Mouse (Mus musculus) neural tube, embryonic 15.5 days (tissue): ENCODE results near the gene Ddx27. TPM values are rescaled to one million over a fixed set of nuclear protein-coding genes. Genes with fewer than 3 reads are reported as not detected.
A peak's percentile ranks its signal among the peaks of the same experiment; 100 is the strongest.

ENCODE experiments used
- ATAC-seq: fragments of 200-750 bp; cut with Nextera tagmentation; 2 replicates; pipeline ENCODE4 v1.8.0; 2017; ENCODE audit warnings: mild to moderate bottlenecking, moderate TSS enrichment, moderate library complexity; ENCODE audit not compliant: low FRiP score
- H3K27ac ChIP-seq: fragments of 300-500 bp; sonication (generic); replicated peaks from 2 replicates; pipeline ENCODE4 v1.5.1; 2015; ENCODE audit warnings: mild to moderate bottlenecking, inconsistent platforms
- H3K27me3 ChIP-seq: fragments of 300-500 bp; sonication (generic); replicated peaks from 2 replicates; pipeline ENCODE4 v1.6.1; 2015; ENCODE audit warnings: inconsistent platforms
- H3K36me3 ChIP-seq: fragments of 300-500 bp; sonication (generic); 2 replicates; pipeline ENCODE4 v1.6.1; 2015; ENCODE audit warnings: inconsistent platforms
- H3K4me1 ChIP-seq: fragments of 300-500 bp; sonication (generic); 2 replicates; pipeline ENCODE4 v1.6.1; 2015; ENCODE audit warnings: inconsistent platforms
- H3K4me2 ChIP-seq: fragments of 300-500 bp; sonication (generic); 2 replicates; pipeline ENCODE4 v1.6.1; 2015; ENCODE audit warnings: inconsistent platforms, mild to moderate bottlenecking, moderate library complexity
- H3K4me3 ChIP-seq: fragments of 300-500 bp; sonication (generic); replicated peaks from 2 replicates; pipeline ENCODE4 v1.5.1; 2015; ENCODE audit warnings: mild to moderate bottlenecking, inconsistent platforms
- H3K9ac ChIP-seq: fragments of 300-500 bp; sonication (generic); replicated peaks from 2 replicates; pipeline ENCODE4 v1.6.1; 2015; ENCODE audit warnings: mild to moderate bottlenecking, inconsistent platforms
- H3K9me3 ChIP-seq: fragments of 300-500 bp; sonication (generic); replicated peaks from 2 replicates; pipeline ENCODE4 v1.6.1; 2016; ENCODE audit warnings: inconsistent platforms
- WGBS: fragments of 180-500 bp; shearing (Covaris S2); methylation state at CpG from one replicate; pipeline ENCODE4 v1.1.7; 2015; ENCODE audit warnings: mixed read lengths; 5-methylcytosine and 5-hydroxymethylcytosine counted together
- polyA plus RNA-seq: library from polyadenylated mRNA; unstranded; fragments of >200 nt; fragmentation: Nextera tagmentation; extraction: Ambion mirVana; gene quantifications from 2 replicates; pipeline ENCODE4 v1.2.1, GENCODE M21; 2015

Ddx27 gene
- polyA plus RNA-seq, 1 experiment from 2014 or later = 32.5 TPM

GRCm38 (mm10) chr2:167037710-167038109 lies 22.7 kb downstream of the Ddx27 start:
- Histone ChIP-seq H3K4me3 (no peak overlapping the region), H3K27ac (no peak overlapping the region), H3K4me1 (no peaks in the 10 kb centered on the region), H3K36me3 (peaks cover 96% of the 10 kb centered on the region), H3K27me3 (no peaks in the 10 kb centered on the region), H3K9me3 (no peaks in the 10 kb centered on the region), H3K9ac (no peak overlapping the region), H3K4me2 (no peak overlapping the region)
- WGBS = 97% methylated on average over 12 of the region's 12 CpGs
- ATAC-seq = no peak

- H3K4me1 ChIP-seq = no peaks in the 10 kb centered on the region
- no peak overlapping the region for H3K4me2 ChIP-seq
- H3K4me3 ChIP-seq = no peak overlapping the region
- H3K9me3 ChIP-seq = no peaks in the 10 kb centered on the region
- peaks cover 99% of the 10 kb centered on the region for H3K36me3 ChIP-seq
- no peaks in the 10 kb centered on the region for H3K27me3 ChIP-seq
- H3K9ac ChIP-seq = no peak overlapping the region
- ATAC-seq = no peak
- WGBS = 90% methylated on average over 6 of the region's 6 CpGs
- H3K27ac ChIP-seq = no peak overlapping the region
These were observed 23.3 kb downstream of the Ddx27 start for GRCm38 (mm10) chr2:167038297-167038696.

DNA sequence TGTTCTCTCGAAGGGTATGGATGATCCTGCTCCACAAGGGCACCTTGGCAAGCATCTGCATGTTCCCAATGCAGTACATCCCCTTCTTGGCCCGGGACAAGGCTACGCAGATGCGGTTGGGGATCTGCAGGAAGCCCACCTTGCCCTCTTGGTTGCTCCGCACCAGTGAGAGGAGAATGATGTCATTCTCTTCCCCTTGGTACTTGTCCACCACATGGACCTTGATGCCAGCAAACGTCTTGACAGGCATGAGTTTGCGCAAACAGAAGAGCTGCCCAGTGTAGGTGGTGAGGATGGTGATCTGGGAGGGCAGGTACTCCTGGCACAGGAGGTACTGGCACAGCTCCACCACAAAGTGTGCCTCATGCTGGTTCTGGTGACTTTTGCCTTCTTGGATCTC lies 23.7 kb downstream of the Ddx27 start:
- H3K36me3 ChIP-seq = peaks cover 99% of the 10 kb centered on the region
- 98% methylated on average over 7 of the region's 7 CpGs for WGBS
- no peak overlapping the region for H3K4me3 ChIP-seq
- no peaks in the 10 kb centered on the region for H3K27me3 ChIP-seq
- no peak overlapping the region for H3K27ac ChIP-seq
- H3K4me1 ChIP-seq = no peaks in the 10 kb centered on the region
- no peak for ATAC-seq
- H3K9me3 ChIP-seq = no peaks in the 10 kb centered on the region
- H3K4me2 ChIP-seq = no peak overlapping the region
- no peak overlapping the region for H3K9ac ChIP-seq

DNA sequence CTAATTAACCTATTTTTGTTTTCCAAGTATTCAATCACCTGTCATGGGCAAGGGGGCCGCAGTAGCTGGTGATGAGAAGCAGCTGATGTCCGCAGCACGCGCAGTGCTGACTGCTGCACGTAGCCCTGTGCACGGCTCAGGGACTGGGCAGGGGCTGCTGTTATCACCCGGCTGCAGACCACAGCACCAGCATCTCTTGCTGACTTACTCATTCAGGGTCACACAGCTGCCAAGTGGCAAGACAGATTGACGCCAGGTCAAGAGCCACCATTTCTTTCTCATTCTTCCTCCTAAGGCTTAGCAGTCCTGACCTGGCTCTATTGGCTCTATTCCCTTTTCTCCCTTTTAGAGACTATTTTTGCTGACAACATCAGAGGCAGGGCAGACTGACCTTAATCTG lies 24.4 kb downstream of the Ddx27 start:
- Histone ChIP-seq H3K36me3 (peaks cover 99% of the 10 kb centered on the region), H3K9ac (no peak overlapping the region), H3K4me2 (no peak overlapping the region), H3K4me1 (no peaks in the 10 kb centered on the region), H3K4me3 (no peak overlapping the region), H3K9me3 (no peaks in the 10 kb centered on the region), H3K27ac (no peak overlapping the region), H3K27me3 (no peaks in the 10 kb centered on the region)
- 85% methylated on average over 8 of the region's 8 CpGs for WGBS
- ATAC-seq = no peak

- Histone ChIP-seq H3K4me2 (no peak overlapping the region), H3K4me1 (no peaks in the 10 kb centered on the region), H3K9ac (no peak overlapping the region), H3K27ac (no peak overlapping the region), H3K27me3 (no peaks in the 10 kb centered on the region), H3K4me3 (no peak overlapping the region), H3K36me3 (peaks cover 93% of the 10 kb centered on the region), H3K9me3 (no peaks in the 10 kb centered on the region)
- WGBS = 96% methylated on average over 12 of the region's 12 CpGs
- ATAC-seq = no peak
These were observed 28.6 kb downstream of the Ddx27 start for GRCm38 (mm10) chr2:167043400-167044121.

DNA sequence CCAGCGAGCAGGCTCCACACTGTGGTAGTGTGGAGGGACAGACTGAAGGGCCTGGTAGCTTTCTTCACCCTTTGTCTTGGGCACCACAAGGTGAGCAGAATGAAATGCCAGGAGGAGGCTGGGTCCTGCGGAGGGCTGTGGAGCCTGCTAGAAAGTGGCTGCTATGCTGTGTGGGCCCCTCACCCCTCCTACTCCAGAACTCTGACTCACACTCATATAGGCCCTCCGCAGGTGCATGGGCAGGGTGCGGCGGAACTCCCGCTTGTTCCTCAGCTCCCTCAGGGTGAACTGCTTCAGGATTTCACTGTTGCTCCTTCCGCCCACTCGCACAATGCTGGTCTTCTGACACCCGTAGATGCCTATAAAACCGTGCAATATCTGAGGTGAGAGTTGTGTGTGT lies 33.2 kb downstream of the Ddx27 start:
- peaks cover 4% of the 10 kb centered on the region for H3K4me1 ChIP-seq
- 92% methylated on average over 10 of the region's 10 CpGs for whole genome bisulfite sequencing
- no peak overlapping the region for H3K9ac ChIP-seq
- no peak overlapping the region for H3K27ac ChIP-seq
- no peak for ATAC-seq
- no peaks in the 10 kb centered on the region for H3K27me3 ChIP-seq
- H3K9me3 ChIP-seq = no peaks in the 10 kb centered on the region
- no peak overlapping the region for H3K4me2 ChIP-seq
- H3K36me3 ChIP-seq = peaks cover 79% of the 10 kb centered on the region
- H3K4me3 ChIP-seq = no peak overlapping the region

DNA sequence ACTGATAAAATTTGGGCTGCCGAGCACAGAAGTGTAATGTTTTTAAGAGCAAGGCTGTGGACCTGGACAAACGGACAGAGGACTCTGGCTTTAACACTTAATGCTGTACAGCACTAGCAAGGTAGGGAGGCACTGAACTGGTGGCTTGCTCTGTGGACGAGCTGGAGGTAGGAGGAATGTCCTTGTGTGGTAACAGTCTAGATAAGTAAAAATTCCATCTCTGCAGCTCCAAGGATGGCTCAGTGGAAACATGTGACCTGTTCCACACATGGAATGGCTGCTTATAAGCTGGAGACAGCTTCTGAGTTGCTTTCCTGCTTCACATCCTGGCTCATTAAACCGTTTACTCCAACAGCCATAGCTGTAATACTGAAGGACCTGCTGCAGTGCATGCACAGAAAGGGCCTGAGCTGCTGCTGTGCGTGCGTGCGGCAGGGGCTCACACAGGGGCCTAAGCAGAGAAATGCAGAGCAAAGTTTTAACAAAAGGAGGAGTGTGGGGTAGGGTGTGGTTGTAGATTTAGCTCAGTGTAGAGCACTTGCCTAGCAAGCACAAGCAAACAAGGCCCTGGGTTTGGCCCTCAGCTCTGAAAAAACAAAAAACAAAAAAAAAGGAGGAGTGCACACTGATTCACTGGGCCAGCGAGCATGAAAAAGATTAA lies 33.8 kb downstream of the Ddx27 start:
- 88% methylated on average over 8 of the region's 8 CpGs for WGBS
- no peak overlapping the region for H3K4me3 ChIP-seq
- no peak overlapping the region for H3K4me2 ChIP-seq
- H3K27ac ChIP-seq = no peak overlapping the region
- peaks cover 10% of the 10 kb centered on the region for H3K4me1 ChIP-seq
- H3K36me3 ChIP-seq = peaks cover 74% of the 10 kb centered on the region
- H3K9ac ChIP-seq = no peak overlapping the region
- H3K9me3 ChIP-seq = no peaks in the 10 kb centered on the region
- H3K27me3 ChIP-seq = no peaks in the 10 kb centered on the region
- ATAC-seq = no peak

DNA sequence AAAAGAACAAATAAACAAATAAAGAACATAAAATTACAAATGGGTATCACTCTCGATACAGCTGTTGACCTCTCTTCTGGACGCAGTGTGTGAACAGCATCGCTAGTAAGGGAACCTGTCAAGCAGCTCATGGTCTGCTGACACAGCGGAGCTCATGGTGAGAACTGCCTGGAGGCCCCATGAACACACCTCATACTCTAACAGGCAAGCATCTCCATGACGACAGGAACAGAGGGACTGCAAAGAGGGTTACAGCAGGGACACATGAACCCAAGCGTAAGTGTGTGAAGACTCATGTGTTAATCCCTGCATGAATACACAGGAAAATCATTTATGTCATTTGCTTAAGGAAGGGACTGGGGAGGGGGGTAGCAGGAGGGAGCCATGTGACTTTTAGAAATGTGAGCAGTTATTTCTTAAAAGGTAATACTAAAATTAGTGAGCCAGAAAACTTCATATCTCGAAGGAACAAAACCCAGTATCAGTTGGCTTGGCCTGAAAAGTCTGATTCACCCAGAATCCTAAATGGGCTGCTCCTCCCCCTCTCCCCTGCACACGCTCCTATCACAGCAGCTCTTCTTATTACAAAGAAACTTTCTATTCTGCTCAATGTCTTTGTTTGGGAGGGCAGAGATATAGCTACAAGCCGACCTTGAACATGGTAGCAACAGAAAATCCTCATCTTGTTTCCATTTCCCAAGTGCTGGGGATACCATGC lies 38.3 kb downstream of the Ddx27 start:
- Histone ChIP-seq H3K27ac (peak overlapping the region; percentile 58; the same call in 1 of the 2 replicates), H3K9me3 (no peaks in the 10 kb centered on the region), H3K36me3 (peaks cover 71% of the 10 kb centered on the region), H3K4me2 (peak overlapping the region; percentile 4; the same call in 1 of the 2 replicates), H3K4me3 (no peak overlapping the region), H3K27me3 (no peaks in the 10 kb centered on the region), H3K4me1 (peaks cover 24% of the 10 kb centered on the region), H3K9ac (no peak overlapping the region)
- ATAC-seq = no peak
- WGBS = 57% methylated on average over 9 of the region's 9 CpGs

GRCm38 (mm10) chr2:167055386-167055785 lies 40.4 kb downstream of the Ddx27 start:
- WGBS = 76% methylated on average over 15 of the region's 15 CpGs
- H3K4me2 ChIP-seq = no peak overlapping the region
- ATAC-seq = no peak
- H3K4me1 ChIP-seq = peaks cover 34% of the 10 kb centered on the region
- peaks cover 54% of the 10 kb centered on the region for H3K36me3 ChIP-seq
- no peaks in the 10 kb centered on the region for H3K27me3 ChIP-seq
- no peaks in the 10 kb centered on the region for H3K9me3 ChIP-seq
- no peak overlapping the region for H3K9ac ChIP-seq
- no peak overlapping the region for H3K4me3 ChIP-seq
- no peak overlapping the region for H3K27ac ChIP-seq

- no peak overlapping the region for H3K9ac ChIP-seq
- 95% methylated on average over 15 of the region's 15 CpGs for WGBS
- no peaks in the 10 kb centered on the region for H3K9me3 ChIP-seq
- H3K4me1 ChIP-seq = peaks cover 42% of the 10 kb centered on the region
- H3K36me3 ChIP-seq = peaks cover 51% of the 10 kb centered on the region
- no peak for ATAC-seq
- no peaks in the 10 kb centered on the region for H3K27me3 ChIP-seq
- H3K4me3 ChIP-seq = no peak overlapping the region
- no peak overlapping the region for H3K4me2 ChIP-seq
- no peak overlapping the region for H3K27ac ChIP-seq
These were observed 41.4 kb downstream of the Ddx27 start for GRCm38 (mm10) chr2:167056210-167056941.

DNA sequence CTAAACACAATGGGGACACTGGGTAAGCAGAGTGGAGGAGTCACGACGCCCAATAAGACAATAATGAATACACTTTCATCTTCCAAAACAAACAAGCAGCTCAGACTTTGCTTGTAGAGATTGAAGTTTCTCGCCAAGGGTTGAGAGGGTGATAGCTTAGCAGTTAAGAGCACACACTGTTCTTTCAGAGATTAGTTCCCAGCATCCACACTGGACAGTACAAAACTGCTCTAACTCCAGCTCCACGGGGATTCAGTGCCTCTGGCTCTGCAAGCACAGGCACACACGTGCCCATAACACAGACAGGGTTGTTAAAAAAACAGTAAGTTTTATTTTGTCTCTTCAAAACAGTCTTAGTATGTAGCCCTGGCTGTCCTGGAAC lies 41.9 kb downstream of the Ddx27 start:
- ATAC-seq = no peak
- no peaks in the 10 kb centered on the region for H3K27me3 ChIP-seq
- peaks cover 45% of the 10 kb centered on the region for H3K36me3 ChIP-seq
- peaks cover 47% of the 10 kb centered on the region for H3K4me1 ChIP-seq
- H3K4me3 ChIP-seq = no peak overlapping the region
- H3K27ac ChIP-seq = no peak overlapping the region
- WGBS = 91% methylated on average over 5 of the region's 5 CpGs
- no peak overlapping the region for H3K9ac ChIP-seq
- H3K9me3 ChIP-seq = no peaks in the 10 kb centered on the region
- H3K4me2 ChIP-seq = no peak overlapping the region
